Mouse (Mus musculus) forebrain, embryonic 13.5 days (tissue): ENCODE results near the gene Zranb3. TPM values are rescaled to one million over a fixed set of nuclear protein-coding genes. Genes with fewer than 3 reads are reported as not detected.
"Not testable (repeated sequence)": the region's sequence is repeated elsewhere in the genome, so short reads cannot be mapped to it uniquely, and the experiment has no call there.

ENCODE experiments used
- ATAC-seq: fragments of 200-750 bp; cut with Nextera tagmentation; 2 replicates; pipeline ENCODE4 v1.8.0; 2017
- H3K27ac ChIP-seq: fragments of 300-500 bp; sonication (generic); 2 replicates; pipeline ENCODE4 v1.5.1; 2015; ENCODE audit warnings: inconsistent platforms, mild to moderate bottlenecking, moderate library complexity
- H3K27me3 ChIP-seq: fragments of 300-500 bp; sonication (generic); 2 replicates; pipeline ENCODE4 v1.6.1; 2015; ENCODE audit warnings: mild to moderate bottlenecking, inconsistent platforms
- H3K36me3 ChIP-seq: fragments of 300-500 bp; sonication (generic); 2 replicates; pipeline ENCODE4 v1.6.1; 2015; ENCODE audit warnings: mild to moderate bottlenecking, inconsistent platforms; ENCODE audit not compliant: poor library complexity, severe bottlenecking
- H3K4me1 ChIP-seq: fragments of 300-500 bp; sonication (generic); 2 replicates; pipeline ENCODE4 v1.6.1; 2015; ENCODE audit warnings: inconsistent platforms
- H3K4me2 ChIP-seq: fragments of 300-500 bp; sonication (generic); 2 replicates; pipeline ENCODE4 v1.6.1; 2015; ENCODE audit warnings: inconsistent platforms, mild to moderate bottlenecking, moderate library complexity
- H3K4me3 ChIP-seq: fragments of 300-500 bp; sonication (generic); 2 replicates; pipeline ENCODE4 v1.5.1; 2015; ENCODE audit warnings: mild to moderate bottlenecking, inconsistent platforms
- H3K9ac ChIP-seq: fragments of 300-500 bp; sonication (generic); 2 replicates; pipeline ENCODE4 v1.6.1; 2015; ENCODE audit warnings: mild to moderate bottlenecking, inconsistent platforms
- H3K9me3 ChIP-seq: fragments of 300-500 bp; sonication (generic); replicated peaks from 2 replicates; pipeline ENCODE4 v1.6.1; 2016; ENCODE audit warnings: inconsistent platforms
- WGBS: fragments of 180-500 bp; shearing (Covaris S2); methylation state at CpG from one replicate; pipeline ENCODE4 v1.1.7; 2015; 5-methylcytosine and 5-hydroxymethylcytosine counted together
- polyA plus RNA-seq: library from polyadenylated mRNA; unstranded; fragments of >200 nt; fragmentation: Nextera tagmentation; extraction: Ambion mirVana; gene quantifications from 2 replicates; pipeline ENCODE4 v1.2.1, GENCODE M21; 2015

Zranb3 gene
- polyA plus RNA-seq, 1 experiment from 2014 or later, result 7.8 TPM

DNA sequence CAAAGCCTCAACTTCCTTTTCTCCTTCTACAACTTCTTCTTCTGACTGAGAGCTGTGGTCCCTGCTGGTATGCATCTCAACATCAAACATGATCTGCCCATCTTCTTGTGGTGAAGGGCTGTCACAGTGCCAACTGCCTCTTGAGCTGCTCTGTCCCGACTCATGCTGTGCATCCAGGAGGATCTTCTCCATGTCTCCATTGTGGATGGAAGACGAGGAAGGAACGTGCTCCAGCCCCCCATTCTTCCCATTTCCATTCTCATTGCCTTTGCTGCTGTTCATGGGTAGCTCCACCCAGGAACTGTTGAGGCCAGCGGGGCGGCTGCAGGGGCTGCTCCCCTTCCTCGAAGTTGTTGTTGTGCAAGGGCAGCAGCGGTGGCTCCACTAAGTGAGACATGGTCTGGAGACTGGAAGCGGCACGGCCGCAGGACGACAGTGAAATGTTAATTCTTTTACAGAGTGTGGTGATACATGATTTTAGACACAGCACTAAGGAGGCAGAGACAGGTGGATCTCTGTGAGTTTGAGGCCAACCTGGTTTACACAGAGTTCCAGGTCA, 96.7 kb downstream of the Zranb3 start:
- H3K4me3 ChIP-seq, H3K4me1 ChIP-seq, H3K27ac ChIP-seq, H3K4me2 ChIP-seq, H3K9ac ChIP-seq, H3K9me3 ChIP-seq, H3K36me3 ChIP-seq, H3K27me3 ChIP-seq, ATAC-seq: not testable (repeated sequence)
- 92% methylated on average over 11 of the region's 11 CpGs for WGBS

DNA sequence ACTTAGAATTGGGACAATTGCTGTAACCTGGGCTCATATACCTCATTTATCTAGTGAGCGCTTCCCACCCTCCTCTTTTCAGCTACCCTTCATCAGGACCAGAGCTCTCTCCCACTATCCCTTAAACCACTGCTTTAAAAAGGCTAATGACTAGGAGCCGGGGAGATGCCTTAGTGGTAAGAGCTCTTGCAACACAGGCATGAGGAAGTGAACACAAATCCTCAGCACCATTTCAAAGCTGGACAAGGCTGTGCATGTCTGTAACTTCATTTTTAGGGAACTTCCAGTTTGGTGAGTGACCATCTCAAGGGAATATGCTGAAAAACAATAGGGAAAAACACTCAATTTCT, 98.5 kb downstream of the Zranb3 start:
- Histone ChIP-seq H3K27ac (no peak overlapping the region), H3K9ac (no peak overlapping the region), H3K4me2 (no peak overlapping the region), H3K27me3 (no peaks in the 10 kb centered on the region), H3K4me3 (no peak overlapping the region), H3K36me3 (no peaks in the 10 kb centered on the region), H3K4me1 (no peaks in the 10 kb centered on the region), H3K9me3 (no peaks in the 10 kb centered on the region)
- WGBS, result 84% methylated on average over 2 of the region's 2 CpGs
- no peak for ATAC-seq

DNA sequence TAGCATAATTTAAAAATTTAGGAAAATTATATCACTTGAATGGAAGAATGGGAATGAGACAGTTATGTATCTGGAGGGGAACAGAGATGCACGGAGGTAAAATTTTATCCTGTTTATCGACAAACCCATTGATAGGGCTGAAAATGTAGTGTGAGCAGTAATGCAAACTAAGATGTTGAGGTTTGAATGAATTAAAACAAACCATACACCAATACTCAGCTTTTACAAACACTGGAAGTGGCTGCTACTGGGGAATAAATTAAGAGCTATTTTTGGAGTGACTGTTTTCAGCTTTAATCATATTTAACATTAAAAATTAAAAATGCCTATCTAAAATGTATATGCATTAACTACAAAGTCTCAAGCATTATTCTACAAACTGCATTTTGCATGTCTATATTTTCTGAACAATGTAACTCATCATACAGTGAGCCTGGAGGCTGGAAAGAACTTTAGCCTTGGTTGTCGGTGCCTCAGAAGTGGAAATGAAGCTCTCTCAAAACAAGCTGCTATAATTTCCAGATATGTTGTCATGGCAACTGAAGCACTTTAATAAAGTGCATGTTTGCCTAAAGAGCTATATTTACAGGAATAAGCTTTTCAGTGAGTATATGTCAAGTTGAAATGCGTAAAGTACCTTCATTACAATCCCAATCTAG, 99.0 kb downstream of the Zranb3 start:
- ATAC-seq, result peak; percentile 70; the same call in 1 of the 2 replicates
- H3K27me3 ChIP-seq, result no peaks in the 10 kb centered on the region
- 86% methylated on average over 4 of the region's 4 CpGs for WGBS
- no peak overlapping the region for H3K9ac ChIP-seq
- no peak overlapping the region for H3K4me2 ChIP-seq
- no peak overlapping the region for H3K4me3 ChIP-seq
- no peak overlapping the region for H3K27ac ChIP-seq
- H3K9me3 ChIP-seq, result no peaks in the 10 kb centered on the region
- H3K36me3 ChIP-seq, result no peaks in the 10 kb centered on the region
- H3K4me1 ChIP-seq, result no peaks in the 10 kb centered on the region

DNA sequence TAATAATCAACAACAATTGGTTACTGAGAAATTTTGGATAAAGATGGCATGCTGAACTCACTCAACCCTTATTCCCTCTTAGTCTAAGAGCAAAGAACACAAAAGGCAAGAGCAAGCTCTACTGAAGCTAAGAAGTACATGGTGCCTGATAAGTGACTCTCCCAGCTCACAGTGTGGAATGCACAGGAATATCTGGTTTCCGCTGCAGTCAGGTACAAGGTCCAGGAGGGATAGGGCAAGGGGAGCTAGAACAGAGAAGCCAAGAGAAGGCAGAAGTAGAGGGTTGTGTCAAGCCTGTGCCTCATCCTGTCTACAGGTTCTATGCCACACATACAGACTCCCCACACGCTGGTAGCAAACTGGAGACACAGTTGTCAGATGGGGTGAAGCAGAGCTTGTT, 100.7 kb downstream of the Zranb3 start:
- Histone ChIP-seq H3K4me1 (no peaks in the 10 kb centered on the region), H3K4me2 (no peak overlapping the region), H3K27me3 (no peaks in the 10 kb centered on the region), H3K9ac (no peak overlapping the region), H3K9me3 (no peaks in the 10 kb centered on the region), H3K36me3 (no peaks in the 10 kb centered on the region), H3K27ac (no peak overlapping the region), H3K4me3 (no peak overlapping the region)
- 94% methylated on average over 2 of the region's 2 CpGs for WGBS
- no peak for ATAC-seq

DNA sequence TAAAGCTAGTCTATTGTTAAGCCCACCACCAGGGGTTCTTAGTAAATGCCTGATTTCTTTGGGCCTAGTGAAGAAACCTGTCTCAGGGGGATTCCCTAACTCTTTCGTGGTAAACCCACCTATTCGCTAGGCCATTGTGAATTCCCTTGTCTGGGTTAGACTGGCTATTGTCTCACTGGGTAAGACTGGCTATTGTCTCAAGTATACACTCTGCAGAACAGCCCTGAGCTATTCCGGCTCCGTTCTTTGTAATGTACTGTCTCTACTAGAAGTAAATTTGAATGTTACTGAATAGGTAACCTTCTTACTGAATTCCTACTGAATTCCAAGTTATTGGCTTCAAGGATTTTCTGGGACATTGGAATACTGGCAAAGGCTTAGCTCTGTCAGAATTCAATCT, 101.9 kb downstream of the Zranb3 start:
- ATAC-seq, H3K4me2 ChIP-seq, H3K4me1 ChIP-seq, H3K36me3 ChIP-seq, H3K9ac ChIP-seq, H3K27ac ChIP-seq, H3K27me3 ChIP-seq, H3K9me3 ChIP-seq, H3K4me3 ChIP-seq: not testable (repeated sequence)
- WGBS, result 75% methylated on average over 4 of the region's 4 CpGs

DNA sequence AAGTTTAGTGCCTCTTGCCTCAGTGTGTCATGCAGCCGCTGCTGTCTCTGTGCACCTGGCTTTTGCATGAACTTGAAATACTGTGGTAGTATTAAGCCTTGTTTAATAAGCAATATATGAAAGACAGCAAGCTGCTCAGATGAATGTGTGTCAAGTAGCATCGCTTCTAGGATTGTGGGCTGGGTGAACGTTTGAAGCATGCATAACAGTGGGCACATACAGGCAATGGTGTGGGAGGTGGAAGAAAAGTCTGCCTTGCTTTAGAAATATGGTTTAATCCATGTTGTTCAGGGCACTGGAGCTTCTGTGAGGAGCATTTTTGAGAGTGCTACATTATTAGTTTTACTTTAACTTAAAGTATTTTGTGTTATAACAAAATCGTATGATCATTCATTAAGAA, 109.0 kb downstream of the Zranb3 start:
- Histone ChIP-seq H3K36me3 (0 out of 2 replicates have a peak, but pooled peaks cover 3% of the 10 kb centered on the region), H3K4me1 (peaks cover 10% of the 10 kb centered on the region), H3K4me2 (no peak overlapping the region), H3K9ac (no peak overlapping the region), H3K27ac (no peak overlapping the region), H3K9me3 (no peaks in the 10 kb centered on the region), H3K4me3 (no peak overlapping the region), H3K27me3 (no peaks in the 10 kb centered on the region)
- ATAC-seq, result no peak
- WGBS, result 93% methylated on average over 4 of the region's 4 CpGs

DNA sequence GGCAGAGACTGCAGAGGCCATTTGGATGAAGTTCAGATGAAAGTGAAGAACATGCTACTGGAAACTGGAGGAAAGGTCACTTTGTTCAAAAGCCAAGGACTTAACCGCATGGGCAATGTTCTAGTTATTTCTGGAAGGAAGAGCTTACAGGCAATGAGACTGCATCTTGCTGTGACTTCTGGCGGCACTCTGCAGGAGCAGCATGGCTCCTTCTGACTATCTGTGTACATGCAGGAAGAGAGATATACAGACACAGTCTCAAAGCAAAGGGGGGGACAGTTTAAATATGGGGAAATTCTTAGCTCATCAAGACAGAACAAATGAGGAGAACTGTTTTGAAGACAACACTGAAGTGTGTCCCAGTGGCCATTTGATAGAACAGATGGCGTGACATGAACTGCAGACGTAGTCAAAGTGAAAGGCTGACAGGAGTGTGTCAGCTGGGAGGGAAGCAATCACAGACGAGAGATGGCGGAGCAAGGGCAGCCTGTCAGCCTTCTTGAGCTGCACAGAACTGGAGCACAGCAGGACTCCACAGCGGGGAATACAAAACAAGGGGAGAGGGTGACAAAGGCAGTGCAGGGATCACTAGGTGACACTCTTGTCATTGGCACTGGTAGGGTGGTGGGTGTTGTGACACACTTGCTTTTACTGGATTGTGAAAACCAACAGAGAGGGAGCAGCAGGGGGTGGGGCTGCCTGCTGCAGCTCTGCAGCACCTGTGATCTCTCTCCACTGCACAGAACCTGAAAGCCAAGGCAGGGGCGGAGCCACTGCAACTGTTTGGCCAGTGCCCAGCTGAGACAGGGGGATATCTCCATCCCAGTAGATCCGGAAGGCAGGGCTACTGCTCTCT, 112.7 kb downstream of the Zranb3 start:
- peak overlapping the region; percentile 19; the same call in 1 of the 2 replicates for H3K9ac ChIP-seq
- no peak overlapping the region for H3K4me3 ChIP-seq
- 42% methylated on average over 9 of the region's 9 CpGs for WGBS
- no peaks in the 10 kb centered on the region for H3K27me3 ChIP-seq
- H3K4me2 ChIP-seq, result peak overlapping the region; percentile 18
- ATAC-seq, result peak; percentile 89
- H3K27ac ChIP-seq, result peak overlapping the region; percentile 80
- H3K36me3 ChIP-seq, result 0 out of 2 replicates have a peak, but pooled peaks cover 3% of the 10 kb centered on the region
- H3K9me3 ChIP-seq, result no peaks in the 10 kb centered on the region
- H3K4me1 ChIP-seq, result peaks cover 10% of the 10 kb centered on the region

DNA sequence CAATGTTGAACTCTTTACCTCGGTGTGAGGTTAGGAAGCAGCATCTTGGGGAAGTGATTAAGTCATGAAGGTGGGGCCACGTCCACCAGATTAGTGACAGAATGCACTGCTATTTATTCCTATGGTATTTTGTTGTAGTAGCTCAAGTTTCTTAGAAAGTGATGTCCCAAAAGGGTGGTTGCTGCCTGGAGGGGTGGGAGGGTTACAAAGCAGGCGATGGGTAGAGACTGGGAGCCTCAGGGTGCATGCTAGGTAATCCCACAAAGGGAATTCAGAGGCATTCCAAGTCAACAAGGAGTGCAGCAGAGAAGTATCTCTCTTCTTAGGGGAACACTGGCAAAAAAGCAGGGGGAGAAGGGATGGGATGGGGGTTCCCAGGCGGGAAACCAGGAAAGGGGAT, 113.5 kb downstream of the Zranb3 start:
- Histone ChIP-seq H3K9me3 (no peaks in the 10 kb centered on the region), H3K4me2 (no peak overlapping the region), H3K27ac (peak overlapping the region; percentile 80; the same call in 1 of the 2 replicates), H3K9ac (no peak overlapping the region), H3K36me3 (0 out of 2 replicates have a peak, but pooled peaks cover 3% of the 10 kb centered on the region), H3K27me3 (no peaks in the 10 kb centered on the region), H3K4me3 (no peak overlapping the region), H3K4me1 (peaks cover 10% of the 10 kb centered on the region)
- ATAC-seq, result no peak
- WGBS, result 80% methylated on average over 4 of the region's 4 CpGs

DNA sequence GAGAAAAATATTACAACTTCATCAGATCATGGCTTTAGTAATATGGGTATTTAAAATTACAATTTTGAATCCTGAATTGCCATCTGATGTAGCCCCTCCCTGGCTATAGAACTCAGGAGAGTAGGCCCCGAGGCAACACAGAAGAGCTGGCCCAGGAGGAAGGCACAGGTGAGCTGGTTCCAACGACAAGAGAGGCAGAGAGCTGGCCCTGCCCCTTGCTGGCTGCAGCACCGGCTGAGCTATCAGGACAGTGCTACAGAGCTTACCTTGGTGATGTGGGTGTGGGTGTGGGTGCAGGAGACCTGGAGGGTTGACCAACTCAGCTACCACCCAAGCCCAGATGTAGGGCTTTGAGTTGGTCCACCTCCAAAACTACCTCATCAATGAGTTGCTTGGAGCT, 114.6 kb downstream of the Zranb3 start:
- Histone ChIP-seq H3K4me1 (peaks cover 10% of the 10 kb centered on the region), H3K27ac (no peak overlapping the region), H3K27me3 (no peaks in the 10 kb centered on the region), H3K9ac (no peak overlapping the region), H3K4me3 (no peak overlapping the region), H3K9me3 (no peaks in the 10 kb centered on the region), H3K4me2 (no peak overlapping the region), H3K36me3 (0 out of 2 replicates have a peak, but pooled peaks cover 3% of the 10 kb centered on the region)
- 90% methylated on average over 3 of the region's 3 CpGs for WGBS
- ATAC-seq, result no peak

DNA sequence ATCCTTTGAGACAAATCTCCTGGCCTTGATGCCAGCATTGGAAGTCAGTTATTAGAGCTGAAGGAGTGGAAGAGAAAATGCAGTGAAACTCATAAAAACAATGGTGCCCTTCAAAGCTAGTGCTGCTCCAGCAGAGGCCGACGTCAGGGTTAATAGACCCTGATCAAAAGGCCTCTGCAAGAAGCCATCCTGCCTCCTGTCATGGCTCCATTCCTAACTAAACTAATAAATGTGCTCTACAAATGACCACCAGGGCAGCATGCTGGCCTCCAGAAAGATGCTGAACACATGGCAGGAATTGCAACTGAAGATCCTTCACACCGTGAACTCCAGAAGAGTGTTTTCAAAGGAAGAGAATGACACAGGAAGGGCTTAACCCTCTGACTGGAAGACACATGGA, 117.5 kb downstream of the Zranb3 start:
- Histone ChIP-seq H3K27ac (no peak overlapping the region), H3K36me3 (no peaks in the 10 kb centered on the region), H3K9ac (no peak overlapping the region), H3K4me1 (peaks cover 7% of the 10 kb centered on the region), H3K9me3 (no peaks in the 10 kb centered on the region), H3K4me3 (no peak overlapping the region), H3K27me3 (no peaks in the 10 kb centered on the region), H3K4me2 (no peak overlapping the region)
- ATAC-seq, result no peak
- WGBS, result 48% methylated on average over 3 of the region's 3 CpGs

DNA sequence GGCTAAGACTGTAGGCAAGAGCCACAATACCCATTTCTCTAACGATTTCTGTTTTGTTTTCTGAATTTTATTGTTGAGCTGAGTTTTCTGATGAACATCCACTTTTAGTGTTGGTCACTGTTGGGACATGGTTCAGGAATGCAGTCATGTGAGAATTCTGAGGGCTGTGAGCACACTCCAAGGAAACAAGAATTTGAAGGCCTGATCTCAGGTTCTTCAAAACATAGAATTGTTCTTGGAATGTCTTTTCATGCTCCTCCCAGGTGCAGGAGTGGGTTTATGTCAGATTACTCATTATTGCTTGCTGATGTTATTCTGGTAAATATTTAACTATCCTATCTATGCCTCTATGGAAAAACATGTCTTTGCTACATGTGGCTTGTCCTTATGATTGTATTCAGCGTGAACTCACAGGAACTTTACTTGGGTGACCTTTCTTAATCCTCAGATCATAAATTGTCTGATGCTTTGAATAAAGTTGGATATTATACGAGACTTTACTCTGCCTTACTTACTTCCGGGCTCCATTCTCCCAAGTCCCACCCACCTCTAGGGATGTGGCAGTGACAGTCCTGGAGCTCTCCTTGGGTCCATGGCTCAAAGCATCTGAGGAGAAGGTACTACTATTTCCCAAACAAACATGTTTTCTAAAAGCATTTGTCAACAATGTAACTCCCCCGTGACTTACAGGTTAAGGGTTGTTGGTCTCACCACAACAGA, 119.4 kb downstream of the Zranb3 start:
- Histone ChIP-seq H3K4me2 (no peak overlapping the region), H3K9ac (no peak overlapping the region), H3K9me3 (no peaks in the 10 kb centered on the region), H3K4me3 (no peak overlapping the region), H3K4me1 (no peaks in the 10 kb centered on the region), H3K36me3 (no peaks in the 10 kb centered on the region), H3K27ac (no peak overlapping the region), H3K27me3 (no peaks in the 10 kb centered on the region)
- no peak for ATAC-seq
- 92% methylated on average over 5 of the region's 5 CpGs for WGBS

DNA sequence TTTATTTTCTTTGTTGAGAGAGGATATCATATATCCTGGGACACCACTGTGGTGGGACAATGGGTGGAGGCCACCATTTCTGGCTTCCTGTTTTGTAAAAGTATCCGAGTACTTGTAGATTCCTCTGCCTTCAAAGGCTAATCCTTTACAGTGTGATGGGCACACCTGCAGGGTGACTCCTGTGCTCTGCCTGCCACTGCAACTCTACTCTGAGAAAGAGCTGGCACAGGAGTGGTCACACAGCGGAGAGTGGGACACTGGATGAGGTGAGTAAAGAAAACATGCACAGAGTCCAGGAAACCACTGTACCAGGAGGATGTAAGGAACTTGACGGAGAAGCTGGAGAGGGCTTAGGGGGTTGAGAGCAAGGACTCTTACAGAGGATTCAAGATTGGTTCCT, 120.6 kb downstream of the Zranb3 start:
- H3K27me3 ChIP-seq, result no peaks in the 10 kb centered on the region
- no peaks in the 10 kb centered on the region for H3K36me3 ChIP-seq
- ATAC-seq, result no peak
- no peaks in the 10 kb centered on the region for H3K4me1 ChIP-seq
- no peak overlapping the region for H3K4me2 ChIP-seq
- H3K4me3 ChIP-seq, result no peak overlapping the region
- H3K9me3 ChIP-seq, result no peaks in the 10 kb centered on the region
- no peak overlapping the region for H3K9ac ChIP-seq
- H3K27ac ChIP-seq, result no peak overlapping the region
- WGBS, result 89% methylated on average over 3 of the region's 3 CpGs
